Mouse (Mus musculus): ENCODE data around the gene Srsf4.

- TF ChIP-seq CTCF (IDR thresholded peaks at IDR 0.05; ENCODE audit: extremely low read depth, insufficient read depth, low read length) (no peak; the same call in 1 of the 2 replicates), POLR2A (IDR thresholded peaks at IDR 0.05; ENCODE audit: extremely low read depth, insufficient read depth, low read length) (no peak)
Observed at GRCm38 (mm10) chr4:131907912-131908311, 34.5 kb downstream of the Srsf4 start.
